Mouse (Mus musculus) ovary, postnatal 14 days (tissue): ENCODE results near the gene Gm44805.

Experiments
- DNase-seq: peaks from one replicate; pipeline ENCODE4 v3.0.0; 2022; ENCODE audit warnings: low spot score

The Gm44805 gene

DNA sequence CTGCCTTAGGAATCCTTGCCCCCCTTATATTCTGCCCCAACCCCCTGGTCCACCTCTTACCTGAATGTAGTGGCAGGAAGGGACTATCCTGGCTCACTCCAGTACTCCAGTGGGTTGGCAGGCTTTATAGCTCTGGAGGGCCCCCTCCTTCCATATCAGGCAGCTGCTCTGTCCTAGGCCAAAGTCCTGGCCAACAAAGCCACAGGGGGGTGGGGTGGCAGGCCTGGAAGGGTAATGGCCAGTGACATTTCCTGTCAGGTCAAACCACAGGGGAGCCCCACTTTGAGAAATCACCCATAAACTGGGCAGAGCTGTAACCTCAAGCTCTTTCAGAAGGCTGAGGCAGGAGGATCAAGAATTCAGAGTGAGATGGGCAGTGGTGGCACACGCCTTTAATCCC is 4.6 kb downstream of the Gm44805 start:
- no peak for DNase-seq

DNA sequence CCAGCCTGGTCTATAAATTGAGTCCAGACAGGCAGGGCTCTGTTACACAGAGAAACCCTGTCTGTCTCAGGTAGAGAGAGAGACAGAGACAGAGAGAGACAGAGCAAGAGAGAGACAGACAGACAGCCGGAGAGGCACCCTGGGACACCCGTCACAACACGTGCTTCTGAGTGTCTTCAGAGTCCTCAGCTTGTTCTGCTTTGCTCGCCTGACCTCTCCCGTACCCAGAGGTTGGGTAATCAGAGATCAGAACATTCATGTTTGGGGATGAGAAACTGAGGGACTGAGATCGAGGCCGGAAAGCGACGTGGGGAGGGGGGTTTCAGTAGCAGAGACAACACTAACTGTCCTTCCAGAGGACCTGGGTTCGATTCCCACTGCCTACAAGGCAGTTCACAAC is 5.4 kb downstream of the Gm44805 start:
- DNase-seq, result no peak

DNA sequence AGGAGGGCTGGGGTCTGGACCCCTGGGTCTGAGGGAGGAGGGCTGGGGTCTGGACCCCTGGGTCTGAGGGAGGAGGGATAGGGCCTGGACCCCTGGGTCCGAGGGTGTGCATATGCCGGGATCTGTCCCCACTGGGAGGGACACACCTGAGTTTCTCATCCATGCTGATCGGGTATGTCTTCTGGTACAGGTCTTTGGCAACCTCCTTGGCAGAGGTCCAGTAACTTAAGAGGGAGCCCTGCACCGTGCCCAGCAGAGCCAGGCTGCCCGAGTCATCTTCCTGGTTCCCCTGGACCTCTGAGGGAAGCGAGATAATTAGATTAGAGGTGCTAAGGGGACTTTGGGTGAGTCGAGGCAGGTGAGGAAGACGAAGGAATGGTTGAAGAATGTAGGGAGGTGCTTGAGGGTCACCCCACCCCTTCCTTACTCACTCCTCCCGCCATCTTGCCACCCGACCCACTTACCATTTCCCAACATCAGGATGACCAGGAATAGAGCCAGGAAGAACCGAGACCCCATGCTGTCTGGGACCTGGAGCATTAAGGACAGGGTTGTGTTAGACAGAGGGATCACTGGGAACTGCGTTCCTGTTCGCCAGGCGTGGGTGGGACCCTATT is 8.0 kb downstream of the Gm44805 start:
- no peak for DNase-seq

DNA sequence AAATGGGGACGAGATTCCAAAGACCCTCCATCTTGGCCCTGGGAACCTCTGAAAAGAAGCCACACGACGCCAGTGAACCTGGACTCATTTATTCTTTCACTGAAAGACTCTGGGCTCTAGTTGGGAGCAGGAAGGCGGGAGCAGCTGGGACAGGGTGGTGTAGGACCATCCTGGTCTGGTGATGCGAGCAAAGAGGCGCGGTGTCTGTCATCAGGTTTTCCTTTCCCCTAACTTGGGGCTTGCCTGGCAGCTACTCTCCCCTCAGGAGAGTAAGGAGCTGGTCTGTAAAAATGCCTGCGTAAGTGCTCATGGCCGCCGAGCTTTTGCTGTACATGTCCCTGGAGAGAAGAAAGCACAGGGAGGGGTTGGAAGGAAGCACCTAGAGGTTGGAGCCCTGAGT is 9.7 kb downstream of the Gm44805 start:
- no peak for DNase-seq

DNA sequence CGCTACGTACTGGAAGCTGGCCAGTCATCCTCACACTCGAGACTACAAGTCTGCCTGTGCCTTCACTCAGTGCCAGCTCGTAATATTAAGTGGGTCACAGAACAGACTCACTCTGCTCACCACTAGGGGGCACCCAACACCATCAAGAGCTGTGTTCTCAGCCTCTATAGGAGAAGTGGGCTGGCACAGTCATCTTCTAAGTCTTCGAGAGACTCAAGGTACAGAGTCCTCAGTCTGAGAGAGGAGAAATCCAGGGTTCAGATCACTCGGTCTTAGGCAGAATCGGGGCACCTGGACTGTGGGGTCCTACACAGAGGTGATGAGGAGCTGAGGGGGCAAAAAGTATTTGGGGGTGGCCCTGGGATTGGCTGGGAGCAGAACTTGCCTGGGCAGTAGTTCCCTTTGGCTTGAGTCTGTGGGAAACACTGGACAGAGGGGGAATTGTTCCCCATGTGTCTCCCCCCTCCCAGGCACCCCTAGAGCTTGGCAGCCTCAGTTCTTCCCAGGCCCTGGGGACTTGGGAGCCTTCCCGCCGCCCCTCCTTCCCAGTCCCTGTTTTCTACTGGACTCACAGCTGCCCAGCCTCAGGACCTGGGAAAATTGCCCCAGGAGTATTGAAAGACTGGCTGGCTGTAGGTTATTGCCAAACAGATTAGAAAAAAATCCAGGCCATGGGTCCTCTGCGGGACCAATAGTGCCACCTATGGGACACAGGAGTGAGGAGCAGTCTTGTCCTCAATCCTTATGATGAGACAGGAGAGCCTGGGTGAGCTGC is 12.1 kb downstream of the Gm44805 start:
- DNase-seq, result peak; percentile 87

DNA sequence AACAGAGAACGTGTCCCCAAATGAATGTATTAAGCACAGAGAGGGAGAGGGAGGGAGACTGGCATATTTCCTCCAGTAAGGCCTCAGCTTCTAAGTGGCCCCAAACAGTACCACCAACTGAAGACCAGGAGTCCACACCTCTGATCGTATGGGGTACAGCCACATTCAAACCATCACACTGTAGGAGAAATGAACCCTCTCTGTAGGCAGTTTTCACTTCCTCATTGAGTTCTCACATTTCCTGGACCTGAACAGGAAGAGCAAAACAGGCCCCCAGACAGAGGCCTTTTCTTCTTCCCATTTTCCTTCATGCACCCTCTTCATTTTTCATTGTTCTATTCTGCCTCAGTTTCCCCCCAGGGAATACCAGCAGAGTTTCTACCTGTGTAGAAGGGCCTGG is 13.8 kb downstream of the Gm44805 start:
- DNase-seq, result no peak

DNA sequence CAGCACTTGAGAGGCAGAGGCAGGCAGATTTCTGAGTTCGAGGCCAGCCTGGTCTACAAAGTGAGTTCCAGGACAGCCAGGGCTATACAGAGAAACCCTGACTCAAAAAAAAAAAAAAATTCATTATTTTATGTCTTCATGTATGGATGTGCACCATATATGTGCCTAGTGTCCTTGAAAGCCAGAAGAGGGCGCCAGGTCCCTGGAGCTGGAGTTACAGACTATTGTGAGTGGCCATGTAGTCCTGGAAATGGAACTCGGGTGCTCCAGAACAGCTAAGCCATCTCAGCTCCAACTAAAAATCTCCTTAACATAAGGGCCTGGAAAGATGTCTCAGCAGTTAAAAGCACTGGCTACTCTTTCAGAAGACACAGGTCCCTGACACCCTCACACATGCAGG is 14.5 kb downstream of the Gm44805 start:
- no peak for DNase-seq

DNA sequence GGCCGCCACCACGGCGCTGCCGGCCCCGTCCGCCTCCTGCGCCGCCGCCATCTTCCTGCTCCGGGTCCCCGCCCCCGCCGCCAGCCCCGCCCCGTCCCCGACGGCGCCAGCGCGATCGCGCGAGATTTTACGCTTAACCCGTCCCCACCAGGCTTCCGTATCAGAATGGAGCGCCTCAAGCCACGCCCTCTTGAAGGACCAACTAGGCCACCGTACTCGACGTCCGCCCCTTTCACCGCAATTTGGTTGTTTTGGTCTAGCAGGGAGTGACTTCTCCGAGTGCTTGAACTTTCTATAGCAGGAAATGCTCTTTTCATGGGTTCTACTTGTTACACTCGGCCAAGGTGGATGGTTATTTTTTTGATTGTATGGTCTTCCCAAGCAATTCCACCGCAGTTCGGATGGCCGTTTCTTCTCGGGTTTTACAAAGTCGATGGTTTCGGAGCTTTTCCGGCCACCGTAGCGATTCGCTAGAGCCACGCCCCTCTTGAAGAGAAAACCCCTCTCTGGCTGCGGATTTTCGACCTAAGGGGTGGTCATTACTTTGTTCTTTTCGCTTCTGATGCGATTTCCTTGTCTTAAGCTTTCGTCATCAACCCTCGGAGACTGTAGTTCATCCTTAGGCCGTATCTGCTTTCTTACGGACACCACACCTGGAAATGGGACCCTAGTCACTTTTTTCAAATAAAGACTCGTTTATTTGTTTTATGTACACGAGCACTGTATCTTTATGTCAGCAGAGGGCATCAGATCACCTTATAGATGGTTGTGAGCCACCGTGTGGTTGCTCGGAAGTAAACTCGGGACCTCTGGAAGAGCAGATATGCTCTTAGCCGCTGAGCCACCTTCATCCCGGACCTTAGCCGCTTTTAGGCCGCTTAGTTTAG is 16.0 kb downstream of the Gm44805 start, which contains the start of gene Clptm1:
TSS of gene Clptm1 (minus strand) at position 79 of the 887 bp plus-strand sequence.
- peak; percentile 94 for DNase-seq

DNA sequence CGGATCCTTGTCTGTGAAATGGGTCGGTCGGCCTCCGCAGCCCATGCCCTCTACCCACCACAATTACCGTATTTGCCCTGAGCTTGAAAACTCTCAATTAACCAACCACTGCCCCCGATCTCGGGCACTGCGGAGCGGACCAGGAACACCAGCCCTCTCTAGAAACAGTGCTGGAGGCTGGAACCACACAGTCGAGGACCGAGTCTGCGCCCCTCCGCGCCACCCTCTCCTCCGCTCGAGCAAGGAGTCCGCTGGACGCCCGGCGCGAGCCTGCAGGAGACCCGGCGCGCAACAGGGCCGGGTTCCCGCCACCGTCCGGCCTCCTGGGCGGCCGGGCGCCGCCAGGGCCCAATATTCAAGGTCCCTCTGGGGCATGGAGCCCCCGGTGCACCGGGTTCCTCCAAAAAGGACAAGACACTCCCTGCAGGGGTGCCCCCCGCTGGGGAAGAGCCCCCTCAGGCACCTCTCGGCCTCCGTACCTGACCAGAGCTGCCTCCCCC is 16.7 kb downstream of the Gm44805 start:
- DNase-seq, result no peak

DNA sequence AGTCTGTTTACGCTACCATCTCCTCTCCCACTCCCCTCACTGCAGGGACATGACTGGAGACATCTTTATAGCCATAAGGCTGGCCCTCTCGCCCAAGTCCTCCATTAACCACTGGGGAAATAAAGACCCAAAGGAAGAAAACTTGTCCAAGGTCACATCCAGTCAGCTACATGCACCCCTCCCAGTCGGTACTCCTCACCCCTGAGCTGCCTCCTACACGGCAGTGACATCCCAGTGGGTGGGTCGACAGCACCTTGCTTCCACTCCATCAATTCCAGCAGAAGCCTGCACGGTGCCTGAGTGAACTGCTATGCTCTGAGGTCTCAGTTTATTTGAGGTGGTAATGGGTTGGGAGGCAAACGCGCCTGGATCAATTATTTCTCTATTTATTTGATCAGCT is 17.3 kb downstream of the Gm44805 start:
- no peak for DNase-seq

DNA sequence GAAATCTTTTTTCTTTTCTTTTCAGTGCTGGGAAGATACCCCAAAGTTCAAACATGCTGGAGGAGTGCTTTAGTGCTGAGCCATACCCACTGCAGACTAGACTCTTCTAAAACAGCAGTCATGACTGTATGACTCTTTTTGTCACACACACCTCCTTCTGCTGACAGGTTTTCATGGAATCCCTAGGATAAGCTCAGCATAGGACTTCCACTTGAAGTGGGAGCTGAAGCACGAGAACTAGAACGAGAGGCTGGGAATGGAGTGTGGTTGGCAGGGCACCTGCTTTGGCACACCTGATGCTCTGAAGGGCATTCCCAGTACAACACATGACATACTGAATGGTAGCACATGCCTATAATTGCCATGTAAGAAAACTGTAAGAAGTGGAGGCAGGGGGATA is 28.6 kb downstream of the Gm44805 start:
- no peak for DNase-seq

DNA sequence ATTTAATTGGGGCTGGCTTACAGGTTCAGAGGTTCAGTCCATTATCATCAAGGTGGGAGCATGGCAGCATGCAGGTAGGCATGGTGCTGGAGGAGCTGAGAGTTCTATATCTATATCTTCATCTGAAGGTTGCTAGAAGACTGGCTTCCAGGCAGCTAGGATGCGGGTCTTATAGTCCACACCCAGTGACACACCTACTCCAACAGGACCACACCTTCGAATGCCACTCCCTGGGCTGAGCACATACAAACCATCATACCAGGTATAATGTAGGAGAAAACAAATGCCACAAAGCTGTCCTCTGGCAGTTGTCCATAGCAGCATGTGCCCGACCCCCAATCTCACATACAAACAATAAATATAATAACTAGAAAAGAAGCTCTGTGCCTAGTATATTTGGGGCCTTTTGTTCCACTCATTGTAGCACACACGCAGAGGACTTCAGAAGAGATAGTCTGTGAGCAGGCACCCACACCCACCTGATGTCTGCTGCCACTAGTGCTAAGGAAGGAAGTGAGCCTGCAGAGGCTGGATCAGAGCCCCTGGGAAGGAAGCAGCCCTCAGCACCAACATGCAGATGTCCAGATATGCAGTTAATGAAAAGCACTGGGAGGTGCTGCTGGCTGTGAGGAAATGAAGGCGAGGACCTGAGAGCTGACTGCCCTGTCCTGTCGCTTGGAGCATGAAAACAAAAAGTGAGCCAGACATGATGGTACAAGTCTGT is 30.0 kb downstream of the Gm44805 start:
- no peak for DNase-seq

DNA sequence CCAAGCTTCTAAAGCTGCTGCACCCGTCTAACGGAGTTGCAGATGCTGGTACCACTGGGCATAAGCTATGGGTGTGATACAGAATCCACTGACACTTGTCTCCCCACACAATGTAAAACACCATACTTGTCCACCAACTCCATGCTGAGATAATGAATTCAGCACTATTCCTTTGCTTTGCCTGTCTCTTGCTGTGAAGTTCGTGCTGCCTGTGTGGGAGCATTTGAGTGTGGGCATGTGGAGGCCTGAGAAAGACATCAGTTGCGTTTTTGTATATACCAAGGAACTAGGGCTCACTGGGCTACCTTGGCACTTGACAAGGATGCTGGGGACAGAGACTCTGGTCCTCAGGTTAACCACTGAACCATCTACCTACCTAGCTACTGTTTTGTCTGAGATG is 40.0 kb downstream of the Gm44805 start:
- DNase-seq, result no peak

DNA sequence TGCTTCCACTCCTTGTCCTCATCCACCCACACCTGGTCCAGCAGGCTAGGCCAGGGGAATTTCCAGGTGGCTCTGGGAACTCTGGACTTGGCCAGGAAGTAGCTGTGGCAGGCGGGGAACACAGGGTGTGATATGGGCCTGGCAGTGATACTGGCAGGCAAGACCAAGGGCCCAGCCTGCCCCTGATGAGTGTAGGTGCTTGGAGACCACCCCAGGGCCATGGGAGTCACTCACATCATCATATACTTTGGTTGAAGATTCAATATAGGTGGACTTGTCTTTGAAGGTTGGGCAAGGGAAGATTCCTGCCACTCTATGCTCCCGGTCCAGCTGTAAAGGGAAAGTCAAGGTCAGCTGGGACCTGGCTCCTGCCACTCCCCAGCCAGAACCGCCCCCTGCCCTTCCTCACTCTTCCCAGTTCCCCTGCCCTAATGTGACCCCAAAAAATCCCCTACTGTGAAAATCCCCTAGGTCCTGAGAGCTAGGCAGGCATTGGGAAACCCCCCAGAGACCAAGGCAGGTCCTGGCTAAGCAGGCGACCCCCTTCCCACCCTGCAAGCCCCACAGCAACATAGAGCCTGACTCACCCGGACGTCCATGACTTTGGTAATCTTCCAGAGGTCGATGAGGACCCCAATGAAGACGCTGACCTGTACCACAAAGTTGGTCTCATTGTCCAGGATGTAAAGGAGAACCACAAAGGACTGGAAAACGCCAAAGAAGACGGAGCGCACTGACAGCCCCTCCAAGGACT is 46.0 kb downstream of the Gm44805 start:
- DNase-seq, result no peak

DNA sequence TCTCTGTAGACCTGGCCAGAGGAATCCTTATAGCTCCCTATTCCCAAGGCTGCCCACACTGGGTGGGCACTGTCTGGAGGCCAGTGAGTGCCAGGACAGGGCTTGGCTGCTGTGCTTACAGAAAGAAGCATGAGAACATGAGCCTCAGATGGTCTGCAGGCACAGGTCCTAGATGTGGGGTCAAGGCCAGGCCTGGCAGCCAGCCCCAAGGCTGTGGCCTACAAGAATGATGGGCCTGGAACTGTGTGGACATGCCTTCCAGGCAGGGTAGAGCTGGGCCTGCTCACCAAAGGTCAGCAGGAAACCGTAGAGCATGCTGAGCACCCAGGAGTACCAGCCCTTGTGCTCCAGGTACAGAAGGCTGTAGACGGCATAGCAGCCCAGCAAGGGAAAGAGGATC is 46.6 kb downstream of the Gm44805 start:
- DNase-seq, result peak; percentile 12

DNA sequence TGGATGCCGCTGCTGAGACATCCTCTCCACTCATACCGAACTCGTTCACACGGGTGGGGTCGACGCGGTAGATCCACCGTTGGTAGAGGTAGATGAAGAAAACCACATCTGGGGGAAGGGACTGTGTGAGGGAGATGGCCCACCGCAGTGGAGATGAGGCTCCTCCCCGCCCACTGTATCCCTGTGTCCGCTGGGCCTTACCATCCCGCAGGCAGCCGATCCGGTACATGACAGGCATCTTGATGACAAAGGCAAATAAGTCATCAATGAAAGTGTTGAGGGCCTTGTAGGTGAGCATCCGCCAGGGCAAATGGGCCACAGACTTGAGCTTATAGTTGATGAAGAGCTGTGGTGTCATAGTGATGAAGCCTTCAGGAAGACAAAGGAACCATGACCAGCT is 47.4 kb downstream of the Gm44805 start:
- no peak for DNase-seq

DNA sequence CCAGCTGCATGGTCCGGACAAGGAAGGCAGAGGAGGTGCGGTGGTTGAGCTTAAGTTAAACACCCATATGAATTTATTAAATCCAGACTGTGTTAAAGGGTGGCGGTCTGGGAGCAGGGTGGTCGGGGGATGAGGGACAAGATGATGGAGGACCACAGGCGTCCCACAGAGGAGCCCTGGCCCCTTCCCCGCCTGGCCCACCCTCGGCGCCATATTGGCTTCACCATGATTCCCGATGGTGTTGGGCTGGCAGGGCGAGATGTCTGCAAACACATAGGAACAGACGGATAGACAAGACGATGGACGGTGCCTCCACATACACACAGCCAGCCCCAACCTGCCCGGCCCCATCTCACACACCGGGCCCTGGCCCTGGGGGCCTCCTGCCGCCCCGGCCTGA is 48.0 kb downstream of the Gm44805 start:
- no peak for DNase-seq

DNA sequence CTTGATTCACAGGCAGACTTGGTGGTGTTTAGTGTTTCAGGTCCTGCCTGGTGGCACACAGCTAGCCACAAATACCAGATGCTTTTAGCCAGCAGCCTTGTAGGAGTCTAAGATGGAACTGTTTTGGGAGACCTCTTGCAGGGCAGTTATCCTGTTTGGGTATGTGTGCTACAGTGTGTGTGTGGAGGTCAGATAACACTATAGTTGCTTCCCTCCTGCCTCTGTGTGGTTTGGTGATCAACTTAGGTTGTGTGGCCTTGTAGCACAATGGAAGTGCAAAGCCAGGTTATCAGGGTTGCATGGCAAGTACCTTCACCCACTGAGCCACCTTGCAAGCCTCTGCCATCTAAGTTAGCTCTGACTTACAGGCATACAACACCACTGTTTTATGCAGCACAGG is 48.5 kb downstream of the Gm44805 start:
- no peak for DNase-seq

DNA sequence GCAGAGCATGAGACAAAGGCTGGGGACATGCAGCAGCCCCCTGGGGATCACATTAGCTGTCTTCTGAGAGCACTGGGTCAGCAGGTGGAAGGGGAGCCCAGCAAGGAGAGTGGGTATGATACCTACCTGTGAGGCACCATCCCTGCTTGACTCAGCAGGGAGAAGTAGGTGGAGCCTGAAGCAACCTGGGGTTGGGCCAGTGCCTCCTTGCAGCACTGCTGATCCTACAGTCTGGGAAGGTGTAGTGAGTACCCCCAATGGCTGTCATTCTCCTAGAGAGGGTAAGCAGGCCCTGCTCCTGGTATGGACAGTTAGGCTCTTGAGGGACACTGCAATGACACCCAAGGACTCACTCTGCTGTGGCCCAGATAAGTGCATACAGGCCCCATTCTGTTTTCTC is 48.9 kb downstream of the Gm44805 start:
- DNase-seq, result no peak

DNA sequence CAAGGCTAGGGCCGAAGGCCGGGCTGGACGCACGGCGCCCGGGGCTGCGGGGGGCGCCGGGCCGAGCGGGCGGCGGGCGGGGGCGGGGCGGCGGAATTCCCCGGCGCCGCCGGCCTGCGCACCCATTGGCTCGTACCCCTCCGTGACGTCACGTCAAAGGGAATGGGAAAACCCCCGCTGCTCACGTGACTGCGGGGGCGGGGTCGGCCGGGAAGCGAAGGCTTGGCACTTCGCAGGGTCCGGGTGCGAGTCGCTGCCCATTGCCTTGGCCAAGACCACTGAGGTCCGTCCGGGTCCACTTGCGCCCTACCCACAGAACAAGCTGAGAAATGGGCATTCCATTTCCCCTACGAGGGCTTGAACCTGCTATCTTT is 51.9 kb downstream of the Gm44805 start, which contains the start of gene Relb:
TSS of gene Relb (minus strand) at position 78 of the 374 bp plus-strand sequence.
- DNase-seq, result peak; percentile 88
